Mouse (Mus musculus) neural tube, embryonic 11.5 days (tissue): ENCODE measurements around the gene Ciao2a. TPM values are rescaled to one million over a fixed set of nuclear protein-coding genes. Genes with fewer than 3 reads are reported as not detected.

Source experiments
- ATAC-seq: fragments of 200-750 bp; cut with Nextera tagmentation; 2 replicates; pipeline ENCODE4 v1.8.0; 2017; ENCODE audit warnings: moderate number of reproducible peaks, mild to moderate bottlenecking, moderate TSS enrichment, moderate library complexity; ENCODE audit not compliant: insufficient read depth, low FRiP score, low TSS enrichment
- DNase-seq: peaks from one replicate; pipeline ENCODE4 v3.0.0-alpha.2; 2015; ENCODE audit warnings: low spot score
- H3K27ac ChIP-seq: fragments of 300-500 bp; sonication (generic); 2 replicates; pipeline ENCODE4 v1.5.1; 2014; ENCODE audit warnings: low read depth, mild to moderate bottlenecking, low read length
- H3K27me3 ChIP-seq: fragments of 300-500 bp; sonication (generic); 2 replicates; pipeline ENCODE4 v1.6.1; 2014; ENCODE audit warnings: mild to moderate bottlenecking, low read length, mixed read lengths; ENCODE audit not compliant: control insufficient read depth, insufficient read depth
- H3K36me3 ChIP-seq: fragments of 300-500 bp; sonication (generic); 2 replicates; pipeline ENCODE4 v1.6.1; 2014; ENCODE audit warnings: mild to moderate bottlenecking, low read length, moderate library complexity, mixed read lengths; ENCODE audit not compliant: control insufficient read depth, insufficient read depth
- H3K4me1 ChIP-seq: fragments of 300-500 bp; sonication (generic); 2 replicates; pipeline ENCODE4 v1.6.1; 2014; ENCODE audit warnings: low read length, mixed read lengths; ENCODE audit not compliant: control insufficient read depth, insufficient read depth
- H3K4me2 ChIP-seq: fragments of 300-500 bp; sonication (generic); 2 replicates; pipeline ENCODE4 v1.6.1; 2014; ENCODE audit warnings: low read depth, mild to moderate bottlenecking, moderate library complexity
- H3K4me3 ChIP-seq: fragments of 300-500 bp; sonication (generic); 2 replicates; pipeline ENCODE4 v1.5.1; 2014; ENCODE audit warnings: low read depth, low read length
- H3K9ac ChIP-seq: fragments of 300-500 bp; sonication (generic); 2 replicates; pipeline ENCODE4 v1.6.1; 2014; ENCODE audit warnings: mild to moderate bottlenecking, low read length
- H3K9me3 ChIP-seq: fragments of 300-500 bp; sonication (generic); 2 replicates; pipeline ENCODE4 v1.6.1; 2016; ENCODE audit warnings: low read length; ENCODE audit not compliant: control insufficient read depth
- WGBS: fragments of 180-500 bp; shearing (Covaris S2); extraction: QIAGEN DNeasy Blood & Tissue Kit; methylation state at CpG from one replicate; pipeline ENCODE4 v1.1.7; 2014; 5-methylcytosine and 5-hydroxymethylcytosine counted together
- polyA plus RNA-seq: library from polyadenylated mRNA; unstranded; fragments of >200 nt; fragmentation: Nextera tagmentation; extraction: Ambion mirVana; gene quantifications from 2 replicates; pipeline ENCODE4 v1.2.1, GENCODE M21; 2014

Ciao2a gene
- polyA plus RNA-seq, 1 experiment from 2014 or later, result 126 TPM

DNA sequence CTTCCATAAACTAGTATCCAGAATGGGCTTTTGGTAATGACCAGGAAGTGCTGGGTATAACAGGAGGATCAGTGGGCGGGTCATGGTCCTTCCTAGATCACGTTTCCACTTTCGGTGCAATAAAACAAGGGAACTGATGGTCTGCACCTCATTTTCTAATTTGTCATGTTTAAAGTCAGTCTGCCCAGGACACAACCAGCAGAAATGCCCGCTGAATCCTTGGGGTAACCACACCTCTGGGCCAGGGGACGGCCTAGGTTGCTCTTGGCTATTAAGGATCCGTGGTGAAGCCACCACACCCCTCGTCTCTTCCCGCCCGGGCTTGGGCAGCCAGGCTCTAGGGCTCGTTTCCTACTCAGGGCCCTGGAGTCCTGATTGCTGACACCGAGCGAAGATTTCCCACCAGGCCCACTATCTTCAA, 2.3 kb upstream of the Ciao2a start:
- peak overlapping the region; percentile 64 for H3K4me3 ChIP-seq
- DNase-seq, result no peak
- WGBS, result under 1% methylated on average over 12 of the region's 12 CpGs
- H3K4me2 ChIP-seq, result peak overlapping the region; percentile 52
- no peaks in the 10 kb centered on the region for H3K9me3 ChIP-seq
- peak; percentile 13; the same call in 1 of the 2 replicates for ATAC-seq
- H3K27ac ChIP-seq, result peak overlapping the region; percentile 63
- peak overlapping the region; percentile 44 for H3K9ac ChIP-seq
- H3K27me3 ChIP-seq, result no peaks in the 10 kb centered on the region
- no peaks in the 10 kb centered on the region for H3K36me3 ChIP-seq
- H3K4me1 ChIP-seq, result peaks cover 7% of the 10 kb centered on the region; the same call in 1 of the 2 replicates

DNA sequence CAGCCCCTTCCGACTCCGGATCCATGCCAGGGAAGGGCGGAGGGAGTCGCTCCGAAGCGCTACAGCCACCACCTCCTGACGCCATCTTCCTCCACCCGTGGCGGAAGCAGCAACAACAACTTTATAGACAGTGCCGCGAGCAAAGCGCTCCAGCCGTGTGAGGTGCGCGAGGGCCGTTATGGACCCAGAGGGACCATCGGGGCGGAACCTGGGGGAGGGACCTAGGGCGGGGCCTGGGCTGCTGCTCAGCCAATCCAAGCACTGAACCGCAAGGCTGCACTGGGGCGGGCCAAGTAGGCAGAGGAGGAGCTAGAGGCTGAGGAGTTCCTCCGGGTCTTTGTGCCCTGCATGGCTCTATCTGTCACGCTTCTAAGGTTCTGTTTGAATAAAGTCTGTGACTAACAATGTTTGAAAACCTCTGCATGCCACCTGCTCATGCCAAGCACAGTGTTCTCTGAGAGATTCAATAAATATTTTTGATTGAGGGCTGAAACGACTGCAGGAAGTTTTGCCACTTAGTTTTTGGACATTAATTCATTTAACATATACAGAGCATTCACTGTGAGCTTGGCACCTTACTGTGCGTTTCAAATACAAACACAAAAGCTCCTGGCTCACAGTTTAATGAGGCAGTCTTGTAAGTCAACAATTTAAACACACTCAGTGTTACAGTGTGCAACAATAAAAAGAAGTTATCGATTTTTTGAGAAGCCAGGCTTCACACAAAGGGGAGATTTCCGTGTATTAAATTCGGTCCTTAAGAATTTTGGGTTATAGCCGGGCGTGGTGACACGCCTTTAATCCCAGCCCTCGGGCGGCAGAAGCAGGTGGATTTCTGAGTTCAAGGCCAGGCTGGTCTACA, 1.5 kb upstream of the Ciao2a start:
- Histone ChIP-seq H3K4me2 (peak overlapping the region; percentile 52), H3K9ac (peak overlapping the region; percentile 44), H3K4me3 (peak overlapping the region; percentile 64), H3K9me3 (no peaks in the 10 kb centered on the region), H3K36me3 (no peaks in the 10 kb centered on the region), H3K27me3 (no peaks in the 10 kb centered on the region), H3K4me1 (peaks cover 7% of the 10 kb centered on the region; the same call in 1 of the 2 replicates), H3K27ac (peak overlapping the region; percentile 63)
- DNase-seq (peak; percentile 98), ATAC-seq (peak; percentile 97)
- WGBS, result 14% methylated on average over 33 of the region's 33 CpGs

- no peak for DNase-seq
- whole genome bisulfite sequencing, result 61% methylated on average over 12 of the region's 12 CpGs
- peaks cover 7% of the 10 kb centered on the region; the same call in 1 of the 2 replicates for H3K4me1 ChIP-seq
- peak overlapping the region; percentile 63; the same call in 1 of the 2 replicates for H3K27ac ChIP-seq
- H3K9me3 ChIP-seq, result no peaks in the 10 kb centered on the region
- peak overlapping the region; percentile 16; the same call in 1 of the 2 replicates for H3K9ac ChIP-seq
- peak overlapping the region; percentile 59 for H3K4me2 ChIP-seq
- no peaks in the 10 kb centered on the region for H3K36me3 ChIP-seq
- H3K27me3 ChIP-seq, result no peaks in the 10 kb centered on the region
- ATAC-seq, result no peak
- peak overlapping the region; percentile 50 for H3K4me3 ChIP-seq
Measured at GRCm38 (mm10) chr9:66125543-66126455, 612 bp upstream of the Ciao2a start.

- ATAC-seq (no peak), DNase-seq (no peak)
- Histone ChIP-seq H3K9me3 (no peaks in the 10 kb centered on the region), H3K36me3 (no peaks in the 10 kb centered on the region), H3K27ac (no peak overlapping the region), H3K4me3 (peak overlapping the region; percentile 50), H3K4me2 (peak overlapping the region; percentile 59), H3K9ac (peak overlapping the region; percentile 56), H3K4me1 (peaks cover 7% of the 10 kb centered on the region; the same call in 1 of the 2 replicates), H3K27me3 (no peaks in the 10 kb centered on the region)
- WGBS, result 59% methylated on average over 6 of the region's 6 CpGs
Measured at GRCm38 (mm10) chr9:66127193-66127546, 759 bp downstream of the Ciao2a start.

GRCm38 (mm10) chr9:66127884-66128283, 1.5 kb downstream of the Ciao2a start:
- peaks cover 7% of the 10 kb centered on the region; the same call in 1 of the 2 replicates for H3K4me1 ChIP-seq
- ATAC-seq, result no peak
- H3K9me3 ChIP-seq, result no peaks in the 10 kb centered on the region
- DNase-seq, result no peak
- no peak overlapping the region for H3K4me3 ChIP-seq
- H3K36me3 ChIP-seq, result no peaks in the 10 kb centered on the region
- H3K27me3 ChIP-seq, result no peaks in the 10 kb centered on the region
- 92% methylated on average over 4 of the region's 4 CpGs for WGBS
- no peak overlapping the region for H3K27ac ChIP-seq
- H3K4me2 ChIP-seq, result no peak overlapping the region
- H3K9ac ChIP-seq, result no peak overlapping the region

- 94% methylated on average over 2 of the region's 2 CpGs for WGBS
- Histone ChIP-seq H3K4me2 (no peak overlapping the region), H3K4me1 (no peaks in the 10 kb centered on the region), H3K27ac (no peak overlapping the region), H3K4me3 (no peak overlapping the region), H3K27me3 (no peaks in the 10 kb centered on the region), H3K9me3 (no peaks in the 10 kb centered on the region), H3K36me3 (peaks cover 3% of the 10 kb centered on the region; the same call in 1 of the 2 replicates), H3K9ac (no peak overlapping the region)
- no peak for ATAC-seq
- no peak for DNase-seq
Measured at GRCm38 (mm10) chr9:66131466-66131865, 5.1 kb downstream of the Ciao2a start.

- 63% methylated on average over 4 of the region's 4 CpGs for WGBS
- no peak for DNase-seq
- H3K4me1 ChIP-seq, result no peaks in the 10 kb centered on the region
Measured at GRCm38 (mm10) chr9:66135967-66136366, 9.6 kb downstream of the Ciao2a start.

DNA sequence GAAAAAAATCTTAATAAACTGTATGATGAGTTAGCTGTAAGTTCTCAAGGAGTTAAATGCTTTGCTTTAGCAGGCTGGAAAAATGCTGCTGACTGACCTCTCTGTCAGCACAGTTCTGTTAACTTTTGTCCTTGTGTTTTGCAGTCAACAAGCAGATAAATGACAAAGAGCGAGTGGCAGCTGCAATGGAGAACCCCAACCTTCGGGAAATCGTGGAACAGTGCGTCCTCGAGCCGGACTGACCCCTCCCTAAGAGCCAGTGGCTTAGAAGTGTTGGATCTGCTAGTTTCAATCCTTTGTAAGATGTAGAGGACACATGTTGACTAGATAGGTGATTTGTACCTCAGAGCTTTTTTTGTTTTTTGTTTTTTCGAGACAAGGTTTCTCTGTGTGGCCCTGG, 11.8 kb downstream of the Ciao2a start:
- Histone ChIP-seq H3K4me1 (no peaks in the 10 kb centered on the region), H3K9ac (no peak overlapping the region), H3K4me2 (no peak overlapping the region), H3K9me3 (no peaks in the 10 kb centered on the region), H3K4me3 (no peak overlapping the region), H3K27me3 (no peaks in the 10 kb centered on the region), H3K36me3 (peaks cover 14% of the 10 kb centered on the region), H3K27ac (no peak overlapping the region)
- ATAC-seq (no peak), DNase-seq (no peak)
- WGBS, result 95% methylated on average over 7 of the region's 7 CpGs

More at GRCm38 (mm10) chr9:66135967-66136366, 9.6 kb downstream of the Ciao2a start:
- Histone ChIP-seq H3K9ac (no peak overlapping the region), H3K36me3 (peaks cover 14% of the 10 kb centered on the region), H3K27ac (no peak overlapping the region), H3K9me3 (no peaks in the 10 kb centered on the region), H3K4me2 (no peak overlapping the region), H3K27me3 (no peaks in the 10 kb centered on the region), H3K4me3 (no peak overlapping the region)
- ATAC-seq, result no peak
